Mouse (Mus musculus) cerebellum, postnatal 14 days (tissue): ENCODE results near the gene Tek.

Experiments used
- DNase-seq, 2 experiments: peaks; one replicate each; pipeline ENCODE4 v3.0.0; 2021; ENCODE audit warnings: mixed read lengths in 2 of 2

Tek gene

DNA sequence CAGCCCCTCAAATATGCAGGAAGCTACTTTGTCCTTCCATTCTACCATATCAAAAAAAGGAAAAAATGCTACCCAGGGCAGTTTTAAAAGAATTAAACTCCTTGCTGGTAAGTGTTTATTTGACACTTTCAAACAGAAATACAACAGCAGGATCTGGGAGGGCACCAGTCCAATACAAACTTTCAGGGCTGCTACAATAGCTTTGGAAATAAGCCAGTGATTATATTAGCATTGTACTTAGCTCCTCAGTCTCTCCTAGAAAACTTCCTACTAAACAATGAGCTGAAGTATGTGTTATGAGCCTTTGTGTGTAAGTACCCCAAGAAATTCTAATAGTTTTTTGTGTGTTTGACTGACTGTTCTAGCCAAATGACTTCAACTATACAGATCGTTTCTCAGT lies 87.8 kb downstream of the Tek start:
- DNase-seq = no peak

DNA sequence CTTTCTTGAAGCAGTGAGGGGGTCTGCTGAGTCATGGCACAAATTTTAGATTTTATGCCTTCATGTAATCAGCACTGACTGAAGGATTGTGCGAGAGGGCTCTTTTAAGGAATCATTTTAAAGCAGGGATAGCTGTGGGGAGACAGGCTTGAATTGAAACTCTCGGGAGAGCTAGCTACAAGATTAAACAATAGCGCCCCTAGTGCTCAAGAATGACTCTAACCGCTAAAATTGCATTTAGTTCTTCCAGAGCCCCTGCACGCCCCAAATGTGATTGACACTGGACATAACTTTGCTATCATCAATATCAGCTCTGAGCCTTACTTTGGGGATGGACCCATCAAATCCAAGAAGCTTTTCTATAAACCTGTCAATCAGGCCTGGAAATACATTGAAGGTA lies 88.3 kb downstream of the Tek start:
- DNase-seq = peak; percentile 13 to 21

DNA sequence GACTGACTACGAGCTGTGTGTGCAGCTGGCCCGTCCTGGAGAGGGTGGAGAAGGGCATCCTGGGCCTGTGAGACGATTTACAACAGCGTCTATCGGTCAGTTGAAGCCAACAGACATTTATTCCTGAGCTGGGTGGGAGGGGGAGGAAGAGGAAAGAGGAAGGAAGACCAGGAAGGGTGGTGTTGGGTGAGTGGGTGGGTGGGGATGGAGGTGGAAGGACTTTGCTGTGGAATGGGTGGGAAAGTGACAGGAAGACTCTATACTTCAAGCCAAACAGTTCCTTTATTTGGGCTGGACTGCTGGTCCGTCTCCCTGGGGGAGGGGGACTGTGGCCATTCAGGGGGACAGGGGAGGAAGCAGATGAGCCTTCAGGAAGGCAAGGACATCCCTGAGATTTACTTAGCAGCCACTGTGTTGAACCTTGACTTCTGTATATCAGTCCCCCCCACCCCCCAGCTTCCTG lies 90.9 kb downstream of the Tek start:
- no peak for DNase-seq

DNA sequence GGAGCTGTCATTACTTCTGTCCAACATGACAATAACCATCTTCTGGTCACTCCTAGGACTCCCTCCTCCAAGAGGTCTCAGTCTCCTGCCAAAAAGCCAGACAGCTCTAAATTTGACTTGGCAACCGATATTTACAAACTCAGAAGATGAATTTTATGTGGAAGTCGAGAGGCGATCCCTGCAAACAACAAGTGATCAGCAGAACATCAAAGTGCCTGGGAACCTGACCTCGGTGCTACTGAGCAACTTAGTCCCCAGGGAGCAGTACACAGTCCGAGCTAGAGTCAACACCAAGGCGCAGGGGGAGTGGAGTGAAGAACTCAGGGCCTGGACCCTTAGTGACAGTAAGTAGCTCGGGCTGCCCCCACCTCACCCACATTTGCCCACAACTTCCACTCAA lies 98.0 kb downstream of the Tek start:
- DNase-seq = no peak

DNA sequence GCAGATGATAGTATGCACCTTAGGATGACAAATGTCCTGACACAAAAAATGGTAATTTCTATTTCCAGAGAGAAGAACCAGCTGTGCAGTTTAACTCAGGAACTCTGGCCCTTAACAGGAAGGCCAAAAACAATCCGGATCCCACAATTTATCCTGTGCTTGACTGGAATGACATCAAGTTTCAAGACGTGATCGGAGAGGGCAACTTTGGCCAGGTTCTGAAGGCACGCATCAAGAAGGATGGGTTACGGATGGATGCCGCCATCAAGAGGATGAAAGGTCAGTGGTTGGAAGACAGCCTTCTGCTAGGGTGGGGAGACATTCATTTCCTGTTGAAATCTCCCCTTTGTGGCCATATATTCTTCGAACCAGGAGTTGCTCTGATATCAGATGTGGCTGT lies 114.2 kb downstream of the Tek start:
- no peak for DNase-seq

DNA sequence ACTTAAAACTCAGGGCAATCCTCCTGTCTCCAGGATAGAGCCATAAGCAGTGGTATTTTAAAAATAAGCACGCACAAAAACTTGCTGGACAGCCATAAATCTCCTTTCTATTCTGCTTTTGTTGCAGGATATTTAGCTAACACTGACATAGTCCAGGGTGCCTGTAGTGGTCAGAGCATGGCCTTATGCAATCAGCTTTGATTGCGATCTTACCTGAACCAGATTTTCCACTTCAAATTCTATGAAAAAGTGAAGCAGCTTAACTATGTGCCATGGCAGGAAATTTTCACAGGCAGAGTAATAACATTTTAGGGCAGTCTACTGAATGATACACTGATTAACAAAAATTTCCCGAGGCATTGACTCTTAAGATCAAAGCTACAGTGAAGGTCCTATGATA lies 115.2 kb downstream of the Tek start:
- DNase-seq = no peak

DNA sequence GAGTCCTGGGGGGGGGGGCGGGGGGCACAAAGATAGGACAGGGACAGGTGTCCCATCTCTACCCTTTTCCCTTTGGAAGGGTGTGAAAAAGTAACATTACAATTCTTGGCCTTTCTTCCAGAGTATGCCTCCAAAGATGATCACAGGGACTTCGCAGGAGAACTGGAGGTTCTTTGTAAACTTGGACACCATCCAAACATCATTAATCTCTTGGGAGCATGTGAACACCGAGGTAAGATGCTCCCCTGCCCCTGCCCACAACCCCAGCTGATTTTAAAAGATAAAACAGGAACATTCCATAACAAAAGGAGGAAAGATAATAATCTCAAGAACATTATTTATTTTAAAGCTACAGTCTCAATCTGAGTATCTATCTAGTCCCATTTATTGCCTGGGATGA lies 116.1 kb downstream of the Tek start:
- no peak for DNase-seq

DNA sequence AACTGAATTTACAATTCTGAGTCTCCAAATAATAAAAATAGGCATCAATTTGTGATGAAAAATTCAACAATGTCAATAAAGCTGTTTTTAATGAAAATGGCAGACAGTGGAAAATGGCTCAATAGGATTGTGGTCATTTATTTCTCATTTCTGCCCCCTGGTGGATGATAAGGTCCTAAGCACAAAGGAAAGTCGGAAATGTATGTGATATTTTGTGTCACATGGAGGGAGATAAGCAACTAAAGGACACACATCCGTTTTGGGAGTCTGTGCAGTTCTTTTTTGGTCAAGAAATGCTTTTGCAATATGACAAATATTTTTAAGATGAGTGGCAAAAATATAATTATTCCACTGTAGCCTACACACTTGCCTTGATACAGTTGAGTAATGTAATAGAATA lies 161.7 kb downstream of the Tek start:
- DNase-seq = peak; percentile 6 to 12

DNA sequence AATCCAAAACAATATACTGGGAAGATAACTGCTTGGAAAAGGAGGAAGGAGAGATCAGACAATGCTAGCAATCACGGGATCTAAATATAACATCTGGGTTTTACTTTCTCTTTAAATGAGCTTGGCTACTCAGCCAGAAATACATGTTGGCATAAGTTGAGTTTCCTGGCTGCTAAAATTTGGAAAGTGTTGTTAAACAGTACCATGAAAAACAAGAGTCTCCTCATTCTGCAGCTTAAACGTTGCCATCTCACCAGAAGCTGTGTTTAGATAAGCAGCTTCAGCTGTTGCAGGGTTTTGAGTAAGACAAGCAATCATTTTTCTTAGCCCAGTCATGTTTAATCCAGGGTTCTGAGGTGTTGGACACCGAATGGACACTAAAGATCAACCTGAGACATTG lies 162.7 kb downstream of the Tek start:
- no peak for DNase-seq
